In genomic region chr2:35514051-35514892, GRCm38 (mm10) we compare ENCODE assay signal across 8 mouse cellular contexts. TPM values are rescaled to one million over a fixed set of nuclear protein-coding genes. Genes with fewer than 3 reads are reported as not detected.
A peak's percentile ranks its signal among the peaks of the same experiment; 100 is the strongest.
DNase-seq lines count a peak whose midpoint lies in the region; ATAC-seq and TF ChIP-seq lines count a peak whose summit lies in the region.

No protein-coding gene starts in this region.

- H3K4me3 ChIP-seq in hindbrain, postnatal 0 days (ENCODE audit: low read length): no peak overlapping the region
- no peak overlapping the region for H3K4me3 ChIP-seq in limb, embryonic 13.5 days

- no peak overlapping the region for H3K4me2 ChIP-seq in hindbrain, postnatal 0 days (ENCODE audit: low read depth, low read length)
- peak overlapping the region; percentile 46 for H3K4me2 ChIP-seq in limb, embryonic 13.5 days (replicated peaks)

- H3K36me3 ChIP-seq in hindbrain, postnatal 0 days (ENCODE audit: insufficient read depth, low read length): no peaks in the 10 kb centered on the region
- H3K36me3 ChIP-seq in limb, embryonic 13.5 days: no peaks in the 10 kb centered on the region

- H3K9me3 ChIP-seq in hindbrain, postnatal 0 days (ENCODE audit: low read length): no peaks in the 10 kb centered on the region
- 0 out of 2 replicates have a peak, but pooled peaks cover 8% of the 10 kb centered on the region for H3K9me3 ChIP-seq in limb, embryonic 13.5 days

- TF ChIP-seq CTCF in hindbrain, postnatal 0 days (IDR thresholded peaks at IDR 0.05; ENCODE audit: low read depth): no peak

- H3K4me1 ChIP-seq in hindbrain, postnatal 0 days (ENCODE audit: insufficient read depth, low read length): no peaks in the 10 kb centered on the region
- peaks cover 44% of the 10 kb centered on the region for H3K4me1 ChIP-seq in limb, embryonic 13.5 days

- WGBS in hindbrain, postnatal 0 days: 21% methylated on average over 14 of the region's 14 CpGs
- 18% methylated on average over 14 of the region's 14 CpGs for WGBS in limb, embryonic 13.5 days

- peak; percentile 72 for ATAC-seq in hindbrain, postnatal 0 days
- ATAC-seq in limb, embryonic 13.5 days (ENCODE audit: low FRiP score, low read depth): peak; percentile 90

- H3K27me3 ChIP-seq in hindbrain, postnatal 0 days (ENCODE audit: insufficient read depth, low read length): no peaks in the 10 kb centered on the region
- no peaks in the 10 kb centered on the region for H3K27me3 ChIP-seq in limb, embryonic 13.5 days

- no peak overlapping the region for H3K9ac ChIP-seq in hindbrain, postnatal 0 days (replicated peaks; ENCODE audit: low read length)
- peak overlapping the region; percentile 8; the same call in 1 of the 2 replicates for H3K9ac ChIP-seq in limb, embryonic 13.5 days

- peak; percentile 91 for DNase-seq in MN1 (ENCODE audit: low spot score)
- DNase-seq in adrenal gland, adult 2 months: peak; percentile 47
- DNase-seq in gastrocnemius, postnatal 25 days: peak; percentile 72
- peak; percentile 69 for DNase-seq in hindbrain, postnatal 0 days (ENCODE audit: low spot score)
- DNase-seq in ovary, postnatal 10 days (ENCODE audit: low spot score): peak; percentile 84
- no peak for DNase-seq in cerebellum, adult 8-10 months
- DNase-seq in cerebellum, adult 9-11 months: no peak

- H3K27ac ChIP-seq in hindbrain, postnatal 0 days: peak overlapping the region; percentile 65
- peak overlapping the region; percentile 97 for H3K27ac ChIP-seq in limb, embryonic 13.5 days

RNA-seq across cellular contexts. Expression of gene Dab2ip, which starts 43.8 kb away (rescaled TPM):
- 10 to 100 TPM; 69.4 to 82.3 TPM for total RNA-seq in adrenal gland, adult 2 months (2021)
- polyA plus RNA-seq in adrenal gland, adult 2 months (2012; rRNA removed): 191 and 192 TPM in 2 replicates
- 10 to 100 TPM; 40.1 to 40.7 TPM for total RNA-seq in gastrocnemius, postnatal 25 days (2021)
- 161 and 163 TPM in 2 replicates for total RNA-seq in hindbrain, postnatal 0 days (2014; rRNA removed)
- polyA plus RNA-seq in hindbrain, postnatal 0 days (2015; fragmentation: Nextera tagmentation; extraction: Ambion mirVana): 64.5 and 69.9 TPM in 2 replicates
- polyA plus RNA-seq in limb, embryonic 13.5 days (2015; fragmentation: Nextera tagmentation; extraction: Ambion mirVana): 52.3 and 53.4 TPM in 2 replicates

RNA-seq across cellular contexts. Expression of gene Ggta1, which starts 51.2 kb away (rescaled TPM):
- 10 to 100 TPM; 11.4 to 12.1 TPM for total RNA-seq in adrenal gland, adult 2 months (2021)
- polyA plus RNA-seq in adrenal gland, adult 2 months (2012; rRNA removed): 3.3 and 4.5 TPM in 2 replicates
- total RNA-seq in gastrocnemius, postnatal 25 days (2021): 10 to 100 TPM in 1 of 2 experiments, 1 to 10 TPM in 1; 8.7 to 10.2 TPM
- 3.8 and 11.8 TPM in 2 replicates for total RNA-seq in hindbrain, postnatal 0 days (2014; rRNA removed)
- polyA plus RNA-seq in hindbrain, postnatal 0 days (2015; fragmentation: Nextera tagmentation; extraction: Ambion mirVana): 3.2 and 4.7 TPM in 2 replicates
- 18.3 and 19.6 TPM in 2 replicates for polyA plus RNA-seq in limb, embryonic 13.5 days (2015; fragmentation: Nextera tagmentation; extraction: Ambion mirVana)

Comparison
In these comparisons a context has a peak if more than half of its experiments do, and no peak if none do; other contexts are left out.
1. DNase-seq: peak in MN1 (single experiment), adrenal gland, adult 2 months (single experiment), gastrocnemius, postnatal 25 days (single experiment), hindbrain, postnatal 0 days (single experiment) and ovary, postnatal 10 days (single experiment); none in cerebellum, adult 8-10 months (single experiment) and cerebellum, adult 9-11 months (single experiment).